Mouse (Mus musculus): ENCODE measurements around the gene Srgn.

DNA sequence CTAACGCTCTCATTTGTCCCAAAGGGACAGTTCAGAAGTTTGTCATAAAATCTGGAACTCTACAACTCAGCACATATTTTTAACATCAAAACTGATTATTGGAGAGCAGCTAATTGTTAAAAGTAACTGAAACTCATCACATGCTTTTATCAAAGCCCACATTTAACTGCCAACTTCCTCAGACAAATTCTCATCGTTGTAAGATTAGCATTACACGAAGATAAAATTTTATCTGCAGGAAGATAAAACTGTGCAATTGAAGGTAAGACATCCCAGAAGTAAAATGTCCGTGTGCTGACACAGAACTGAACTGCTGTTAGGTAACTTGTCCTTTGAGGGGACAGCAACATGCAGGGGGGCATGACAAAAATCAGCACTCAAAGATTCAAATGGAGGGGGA is 41.6 kb upstream of the Srgn start:
- TF ChIP-seq CTCF (IDR thresholded peaks at IDR 0.05; ENCODE audit: extremely low read depth, insufficient read depth, insufficient read length, insufficient replicate concordance) (no peak), POLR2A (IDR thresholded peaks at IDR 0.05; ENCODE audit: low read depth, low read length) (no peak)

Data from spleen, adult 2 months (tissue).